Mouse (Mus musculus) megakaryocyte, adult 5-6 weeks (primary cell): ENCODE measurements around the gene Znfx1. TPM values are rescaled to one million over a fixed set of nuclear protein-coding genes. Genes with fewer than 3 reads are reported as not detected.

Experiments
- ATAC-seq: 2 replicates; pipeline ENCODE4 v1.8.0; 2016; ENCODE audit warnings: mild to moderate bottlenecking, inconsistent platforms; ENCODE audit not compliant: poor library complexity, severe bottlenecking
- total RNA-seq, 2 experiments: library from RNA; stranded (forward) in 1 of 2; stranded (reverse) in 1 of 2; fragments of 153-499, 151-499 nt in 1 of 2; fragments of 221-1000, 200-1000 nt in 1 of 2; gene quantifications; 2 replicates each; pipeline versions ENCODE4 v1.2.3 to v1.2.4; 2015 to 2017

Znfx1 gene
- total RNA-seq, 2 experiments from 2014 or later: 29.2 to 58.4 TPM

- no peak for ATAC-seq
Observed at GRCm38 (mm10) chr2:167074587-167074986, 11.8 kb upstream of the Znfx1 start.

GRCm38 (mm10) chr2:167071641-167072601 is 9.1 kb upstream of the Znfx1 start:
- peak; percentile 94 for ATAC-seq

- no peak for ATAC-seq
Observed at GRCm38 (mm10) chr2:167071266-167071640, 8.4 kb upstream of the Znfx1 start.

- no peak for ATAC-seq
Observed at GRCm38 (mm10) chr2:167070341-167070740, 7.5 kb upstream of the Znfx1 start.

GRCm38 (mm10) chr2:167067575-167067974 is 4.8 kb upstream of the Znfx1 start:
- ATAC-seq: no peak

- ATAC-seq: no peak
Observed at GRCm38 (mm10) chr2:167066528-167067516, 4.0 kb upstream of the Znfx1 start.

GRCm38 (mm10) chr2:167066031-167066430 is 3.2 kb upstream of the Znfx1 start:
- no peak for ATAC-seq

GRCm38 (mm10) chr2:167064601-167065295 is 1.9 kb upstream of the Znfx1 start:
- no peak for ATAC-seq

GRCm38 (mm10) chr2:167063906-167064496 is 1.2 kb upstream of the Znfx1 start:
- no peak for ATAC-seq

GRCm38 (mm10) chr2:167062497-167062911 is 311 bp downstream of the Znfx1 start:
- ATAC-seq: peak; percentile 88

- ATAC-seq: no peak
Observed at GRCm38 (mm10) chr2:167061381-167062034, 1.3 kb downstream of the Znfx1 start.

- no peak for ATAC-seq
Observed at GRCm38 (mm10) chr2:167060761-167061160, 2.1 kb downstream of the Znfx1 start.

- peak; percentile 22; the same call in 1 of the 2 replicates for ATAC-seq
Observed at GRCm38 (mm10) chr2:167060360-167060759, 2.5 kb downstream of the Znfx1 start.

GRCm38 (mm10) chr2:167059960-167060359 is 2.9 kb downstream of the Znfx1 start:
- ATAC-seq: no peak

GRCm38 (mm10) chr2:167059536-167059935 is 3.3 kb downstream of the Znfx1 start:
- ATAC-seq: no peak

GRCm38 (mm10) chr2:167058814-167059387 is 3.9 kb downstream of the Znfx1 start:
- no peak for ATAC-seq

- ATAC-seq: no peak
Observed at GRCm38 (mm10) chr2:167058201-167058600, 4.6 kb downstream of the Znfx1 start.

- ATAC-seq: no peak
Observed at GRCm38 (mm10) chr2:167056942-167057323, 5.9 kb downstream of the Znfx1 start.

- ATAC-seq: no peak
Observed at GRCm38 (mm10) chr2:167056210-167056941, 6.4 kb downstream of the Znfx1 start.
